Mouse (Mus musculus) heart, adult 9 months (tissue): ENCODE data around the gene Nudt3.
"Not testable (repeated sequence)": the region's sequence is repeated elsewhere in the genome, so short reads cannot be mapped to it uniquely, and the experiment has no call there.

Source experiments
- DNase-seq, 2 experiments: peaks; one replicate each; pipeline ENCODE4 v3.0.0; 2022; ENCODE audit warnings: low spot score in 2 of 2

Nudt3 gene

GRCm38 (mm10) chr17:27623360-27624326, at the start of gene Nudt3:
Gene Nudt3, minus strand, starts transcription at chr17:27623495.
- peak; percentile 90 to 91 for DNase-seq

- DNase-seq: no peak
Measured at GRCm38 (mm10) chr17:27671720-27672119, 48.4 kb upstream of the Nudt3 start.

- no peak for DNase-seq
Measured at GRCm38 (mm10) chr17:27658767-27659166, 35.5 kb upstream of the Nudt3 start.

- DNase-seq: no peak
Measured at GRCm38 (mm10) chr17:27657123-27657522, 33.8 kb upstream of the Nudt3 start.

GRCm38 (mm10) chr17:27656414-27656813, 33.1 kb upstream of the Nudt3 start:
- no peak for DNase-seq

GRCm38 (mm10) chr17:27656011-27656399, 32.7 kb upstream of the Nudt3 start:
- DNase-seq: no peak

GRCm38 (mm10) chr17:27655089-27656010, 32.1 kb upstream of the Nudt3 start, which contains the start of gene Pacsin1:
Gene Pacsin1, plus strand, starts transcription at chr17:27655509.
- DNase-seq: no peak

- DNase-seq: no peak
Measured at GRCm38 (mm10) chr17:27653253-27653959, 30.1 kb upstream of the Nudt3 start.

GRCm38 (mm10) chr17:27652046-27652790, 28.9 kb upstream of the Nudt3 start:
- no peak for DNase-seq

GRCm38 (mm10) chr17:27650586-27650985, 27.3 kb upstream of the Nudt3 start:
- DNase-seq: no peak

GRCm38 (mm10) chr17:27650160-27650559, 26.9 kb upstream of the Nudt3 start:
- peak in 1 of 2 experiments; percentile 30 for DNase-seq

- no peak for DNase-seq
Measured at GRCm38 (mm10) chr17:27645807-27646206, 22.5 kb upstream of the Nudt3 start.

- DNase-seq: no peak
Measured at GRCm38 (mm10) chr17:27644572-27644971, 21.3 kb upstream of the Nudt3 start.

GRCm38 (mm10) chr17:27643756-27644155, 20.5 kb upstream of the Nudt3 start:
- DNase-seq: no peak

- DNase-seq: no peak
Measured at GRCm38 (mm10) chr17:27643101-27643500, 19.8 kb upstream of the Nudt3 start.

GRCm38 (mm10) chr17:27642491-27643062, 19.3 kb upstream of the Nudt3 start:
- no peak for DNase-seq

- not testable (repeated sequence) for DNase-seq
Measured at GRCm38 (mm10) chr17:27639851-27640250, 16.6 kb upstream of the Nudt3 start.

- no peak for DNase-seq
Measured at GRCm38 (mm10) chr17:27638921-27639332, 15.6 kb upstream of the Nudt3 start.

GRCm38 (mm10) chr17:27637333-27637732, 14.0 kb upstream of the Nudt3 start:
- no peak for DNase-seq
